Mouse (Mus musculus): Measurements from ENCODE around the gene Gm20388. TPM values are rescaled to one million over a fixed set of nuclear protein-coding genes. Genes with fewer than 3 reads are reported as not detected.

The Gm20388 gene
- polyA plus RNA-seq, 1 experiment from 2014 or later, result not detected

GRCm38 (mm10) chr8:124152771-124153170, 4242.1 kb downstream of the Gm20388 start:
- Histone ChIP-seq H3K9me3 (ENCODE audit: control insufficient read depth) (no peaks in the 10 kb centered on the region), H3K27ac (ENCODE audit: low read depth, low read length) (no peak overlapping the region), H3K4me2 (replicated peaks; ENCODE audit: low read depth) (no peak overlapping the region), H3K36me3 (ENCODE audit: control insufficient read depth, insufficient read depth) (no peaks in the 10 kb centered on the region), H3K9ac (ENCODE audit: low read depth, low read length) (no peak overlapping the region), H3K4me1 (replicated peaks; ENCODE audit: control insufficient read depth, insufficient read depth, low read length) (no peaks in the 10 kb centered on the region), H3K27me3 (replicated peaks; ENCODE audit: control insufficient read depth, insufficient read depth, low read length) (no peaks in the 10 kb centered on the region), H3K4me3 (ENCODE audit: low read depth, low read length) (no peak overlapping the region)
- TF ChIP-seq CTCF (IDR thresholded peaks at IDR 0.05; ENCODE audit: low read depth), result no peak
- 68% methylated on average over 8 of the region's 8 CpGs for WGBS
- ATAC-seq, result no peak

DNA sequence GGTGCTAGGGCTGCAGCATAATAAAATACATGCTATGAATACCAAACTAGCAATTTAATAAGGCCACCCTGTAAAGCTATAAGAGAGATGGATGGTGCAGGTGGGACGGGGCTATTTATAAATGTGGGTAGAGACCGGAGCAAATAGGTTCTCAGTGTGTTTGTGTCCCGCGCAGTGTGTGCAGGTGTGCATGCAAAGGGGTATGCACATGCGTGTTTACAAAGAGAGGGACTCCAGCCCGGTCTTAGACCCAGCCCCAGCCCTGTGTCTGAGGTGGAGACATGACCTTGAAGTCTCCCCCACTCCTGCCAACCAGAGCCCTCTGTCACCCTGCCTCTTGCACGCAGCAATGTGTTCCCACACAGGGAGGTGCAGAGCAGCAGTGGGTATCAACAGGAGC, 4245.7 kb downstream of the Gm20388 start:
- Histone ChIP-seq H3K27me3 (replicated peaks; ENCODE audit: control insufficient read depth, insufficient read depth, low read length) (no peaks in the 10 kb centered on the region), H3K4me3 (ENCODE audit: low read depth, low read length) (no peak overlapping the region), H3K4me1 (replicated peaks; ENCODE audit: control insufficient read depth, insufficient read depth, low read length) (no peaks in the 10 kb centered on the region), H3K36me3 (ENCODE audit: control insufficient read depth, insufficient read depth) (no peaks in the 10 kb centered on the region), H3K9me3 (ENCODE audit: control insufficient read depth) (no peaks in the 10 kb centered on the region), H3K9ac (ENCODE audit: low read depth, low read length) (no peak overlapping the region), H3K27ac (ENCODE audit: low read depth, low read length) (no peak overlapping the region), H3K4me2 (replicated peaks; ENCODE audit: low read depth) (no peak overlapping the region)
- TF ChIP-seq CTCF (IDR thresholded peaks at IDR 0.05; ENCODE audit: low read depth), result no peak
- ATAC-seq, result no peak
- 71% methylated on average over 7 of the region's 7 CpGs for WGBS

GRCm38 (mm10) chr8:124161683-124162082, 4251.0 kb downstream of the Gm20388 start:
- Histone ChIP-seq H3K4me1 (replicated peaks; ENCODE audit: control insufficient read depth, insufficient read depth, low read length) (no peaks in the 10 kb centered on the region), H3K27me3 (replicated peaks; ENCODE audit: control insufficient read depth, insufficient read depth, low read length) (no peaks in the 10 kb centered on the region), H3K36me3 (ENCODE audit: control insufficient read depth, insufficient read depth) (no peaks in the 10 kb centered on the region), H3K4me2 (replicated peaks; ENCODE audit: low read depth) (no peak overlapping the region), H3K9ac (ENCODE audit: low read depth, low read length) (no peak overlapping the region), H3K9me3 (ENCODE audit: control insufficient read depth) (no peaks in the 10 kb centered on the region), H3K4me3 (ENCODE audit: low read depth, low read length) (no peak overlapping the region), H3K27ac (ENCODE audit: low read depth, low read length) (no peak overlapping the region)
- no peak for TF ChIP-seq CTCF (IDR thresholded peaks at IDR 0.05; ENCODE audit: low read depth)
- WGBS, result 81% methylated on average over 5 of the region's 5 CpGs
- no peak for ATAC-seq

- Histone ChIP-seq H3K36me3 (ENCODE audit: control insufficient read depth, insufficient read depth) (no peaks in the 10 kb centered on the region), H3K4me2 (replicated peaks; ENCODE audit: low read depth) (no peak overlapping the region), H3K9ac (ENCODE audit: low read depth, low read length) (no peak overlapping the region), H3K4me3 (ENCODE audit: low read depth, low read length) (no peak overlapping the region), H3K27ac (ENCODE audit: low read depth, low read length) (no peak overlapping the region), H3K9me3 (ENCODE audit: control insufficient read depth) (no peaks in the 10 kb centered on the region), H3K27me3 (replicated peaks; ENCODE audit: control insufficient read depth, insufficient read depth, low read length) (no peaks in the 10 kb centered on the region), H3K4me1 (replicated peaks; ENCODE audit: control insufficient read depth, insufficient read depth, low read length) (no peaks in the 10 kb centered on the region)
- ATAC-seq, result no peak
- TF ChIP-seq CTCF (IDR thresholded peaks at IDR 0.05; ENCODE audit: low read depth), result no peak
- WGBS, result 86% methylated on average over 5 of the region's 5 CpGs
These were observed 4252.6 kb downstream of the Gm20388 start for GRCm38 (mm10) chr8:124163258-124163657.

GRCm38 (mm10) chr8:124169749-124170148, 4259.1 kb downstream of the Gm20388 start:
- H3K4me3 ChIP-seq (ENCODE audit: low read depth, low read length), result no peak overlapping the region
- no peaks in the 10 kb centered on the region for H3K36me3 ChIP-seq (ENCODE audit: control insufficient read depth, insufficient read depth)
- TF ChIP-seq CTCF (IDR thresholded peaks at IDR 0.05; ENCODE audit: low read depth), result no peak
- no peak overlapping the region for H3K4me2 ChIP-seq (replicated peaks; ENCODE audit: low read depth)
- H3K27me3 ChIP-seq (replicated peaks; ENCODE audit: control insufficient read depth, insufficient read depth, low read length), result no peaks in the 10 kb centered on the region
- no peak for ATAC-seq
- H3K4me1 ChIP-seq (replicated peaks; ENCODE audit: control insufficient read depth, insufficient read depth, low read length), result no peaks in the 10 kb centered on the region
- H3K27ac ChIP-seq (ENCODE audit: low read depth, low read length), result no peak overlapping the region
- no peaks in the 10 kb centered on the region for H3K9me3 ChIP-seq (ENCODE audit: control insufficient read depth)
- no peak overlapping the region for H3K9ac ChIP-seq (ENCODE audit: low read depth, low read length)
- WGBS, result 68% methylated on average over 7 of the region's 7 CpGs

- Histone ChIP-seq H3K4me1 (replicated peaks; ENCODE audit: control insufficient read depth, insufficient read depth, low read length) (no peaks in the 10 kb centered on the region), H3K27ac (ENCODE audit: low read depth, low read length) (no peak overlapping the region), H3K4me3 (ENCODE audit: low read depth, low read length) (no peak overlapping the region), H3K4me2 (replicated peaks; ENCODE audit: low read depth) (no peak overlapping the region), H3K9ac (ENCODE audit: low read depth, low read length) (no peak overlapping the region), H3K27me3 (replicated peaks; ENCODE audit: control insufficient read depth, insufficient read depth, low read length) (no peaks in the 10 kb centered on the region), H3K36me3 (ENCODE audit: control insufficient read depth, insufficient read depth) (no peaks in the 10 kb centered on the region), H3K9me3 (ENCODE audit: control insufficient read depth) (no peaks in the 10 kb centered on the region)
- ATAC-seq, result no peak
- no peak for TF ChIP-seq CTCF (IDR thresholded peaks at IDR 0.05; ENCODE audit: low read depth)
- 81% methylated on average over 7 of the region's 7 CpGs for WGBS
These were observed 4260.0 kb downstream of the Gm20388 start for GRCm38 (mm10) chr8:124170671-124171070.
